Mouse (Mus musculus): ENCODE measurements around the gene Trmu. TPM values are rescaled to one million over a fixed set of nuclear protein-coding genes. Genes with fewer than 3 reads are reported as not detected.

Gene Trmu
- polyA plus RNA-seq, 1 experiment from 2014 or later: 39.0 TPM

- Histone ChIP-seq H3K9me3 (no peaks in the 10 kb centered on the region), H3K4me3 (replicated peaks) (no peak overlapping the region), H3K4me1 (no peaks in the 10 kb centered on the region), H3K36me3 (no peaks in the 10 kb centered on the region), H3K9ac (no peak overlapping the region), H3K4me2 (no peak overlapping the region), H3K27me3 (replicated peaks) (no peaks in the 10 kb centered on the region), H3K27ac (no peak overlapping the region)
- 82% methylated on average over 12 of the region's 12 CpGs for WGBS
- no peak for ATAC-seq (ENCODE audit: insufficient read depth, low FRiP score, low read depth)
Measured at GRCm38 (mm10) chr15:85928161-85928560, 49.0 kb downstream of the Trmu start.

- H3K4me2 ChIP-seq: no peak overlapping the region
- peak; percentile 85 for ATAC-seq (ENCODE audit: insufficient read depth, low FRiP score, low read depth)
- H3K4me3 ChIP-seq (replicated peaks): no peak overlapping the region
- no peaks in the 10 kb centered on the region for H3K27me3 ChIP-seq (replicated peaks)
- peak overlapping the region; percentile 5; the same call in 1 of the 2 replicates for H3K27ac ChIP-seq
- H3K9ac ChIP-seq: no peak overlapping the region
- H3K9me3 ChIP-seq: no peaks in the 10 kb centered on the region
- no peaks in the 10 kb centered on the region for H3K36me3 ChIP-seq
- 19% methylated on average over 5 of the region's 5 CpGs for WGBS
- H3K4me1 ChIP-seq: peaks cover 8% of the 10 kb centered on the region; the same call in 1 of the 2 replicates
Measured at GRCm38 (mm10) chr15:85935627-85936049, 56.5 kb downstream of the Trmu start.

Other genes starting within 250 kb of the Trmu start
- gene Ppara, start 144.3 kb upstream of the Trmu start, polyA plus RNA-seq (2015; fragmentation: Nextera tagmentation; extraction: Ambion mirVana): 8.7 and 9.6 TPM in 2 replicates
- 41.1 and 42.7 TPM in 2 replicates for gene Cdpf1, start 67.6 kb upstream of the Trmu start, polyA plus RNA-seq (2015; fragmentation: Nextera tagmentation; extraction: Ambion mirVana)
- 0.18 and 0.21 TPM in 2 replicates for gene Pkdrej, start 57.6 kb upstream of the Trmu start, polyA plus RNA-seq (2015; fragmentation: Nextera tagmentation; extraction: Ambion mirVana)
- gene Ttc38, start 47.0 kb upstream of the Trmu start, polyA plus RNA-seq (2015; fragmentation: Nextera tagmentation; extraction: Ambion mirVana): 8.3 and 9.1 TPM in 2 replicates
- 23.5 and 26.3 TPM in 2 replicates for gene Gtse1, start 19.6 kb upstream of the Trmu start, polyA plus RNA-seq (2015; fragmentation: Nextera tagmentation; extraction: Ambion mirVana)
- gene Celsr1, start 154.5 kb downstream of the Trmu start, polyA plus RNA-seq (2015; fragmentation: Nextera tagmentation; extraction: Ambion mirVana): 3.1 and 3.2 TPM in 2 replicates
- gene Gramd4, start 178.4 kb downstream of the Trmu start, polyA plus RNA-seq (2015; fragmentation: Nextera tagmentation; extraction: Ambion mirVana): 13.8 and 15.2 TPM in 2 replicates